Mouse (Mus musculus) erythroblast, embryonic 14.5 days (primary cell): Measurements from ENCODE around the gene Pttg1ip.

Source experiments
- GATA1 ChIP-seq: IDR thresholded peaks from 2 replicates; pipeline ENCODE4 v1.6.1; 2012; ENCODE audit warnings: low read length, inconsistent platforms, mixed read lengths
- TAL1 ChIP-seq: IDR thresholded peaks from 3 replicates; pipeline ENCODE4 v1.6.1; 2012; ENCODE audit warnings: low read length, inconsistent platforms, mixed read lengths

- TF ChIP-seq GATA1 (no peak), TAL1 (no peak)
Observed at GRCm38 (mm10) chr10:77645571-77645970, 64.1 kb downstream of the Pttg1ip start.
